Mouse (Mus musculus): ENCODE results near the gene Gm49661.

- TF ChIP-seq CTCF (conservative IDR thresholded peaks at IDR 0.05; ENCODE audit: low read length) (no peak), NANOG (IDR thresholded peaks at IDR 0.05; ENCODE audit: borderline replicate concordance, low read length) (no peak)
These were observed 50.6 kb downstream of the Gm49661 start for GRCm38 (mm10) chr8:84918646-84919045.
